Mouse (Mus musculus): Measurements from ENCODE around the gene Cela3b.

DNA sequence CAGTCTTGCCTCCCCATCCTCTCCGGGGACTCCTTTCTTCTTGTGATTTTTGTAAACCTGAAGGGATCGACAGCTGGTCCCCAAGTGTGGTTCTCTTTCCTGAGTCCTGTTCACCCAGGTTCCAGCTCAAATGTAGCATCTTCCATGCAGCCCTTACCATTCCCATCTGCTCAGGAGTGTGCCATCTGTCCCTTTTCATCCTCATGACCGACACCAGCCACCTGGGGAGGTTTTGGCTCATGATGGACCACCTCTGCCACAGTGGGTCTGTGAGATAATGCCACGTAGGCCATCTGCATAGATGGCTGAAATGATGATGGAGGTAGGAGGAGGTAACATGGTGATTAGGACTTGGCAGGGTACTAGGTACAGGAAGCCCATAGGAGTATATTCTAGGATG, 40.1 kb downstream of the Cela3b start:
- TF ChIP-seq CTCF (IDR thresholded peaks at IDR 0.05; ENCODE audit: borderline replicate concordance, insufficient read depth, low read length) (no peak), POLR2A (IDR thresholded peaks at IDR 0.05; ENCODE audit: low read depth, low read length) (no peak)
